Mouse (Mus musculus) limb, embryonic 11.5 days (tissue): Measurements from ENCODE around the gene Hmgcr. TPM values are rescaled to one million over a fixed set of nuclear protein-coding genes. Genes with fewer than 3 reads are reported as not detected.

Experiments
- ATAC-seq: fragments of 200-750 bp; cut with Nextera tagmentation; 2 replicates; pipeline ENCODE4 v1.8.0; 2017; ENCODE audit warnings: low read depth; ENCODE audit not compliant: insufficient number of reproducible peaks, low FRiP score, low TSS enrichment
- DNase-seq: peaks from one replicate; pipeline ENCODE4 v3.0.0-alpha.2; 2015; ENCODE audit warnings: low spot score
- H3K27ac ChIP-seq: fragments of 300-500 bp; sonication (generic); replicated peaks from 2 replicates; pipeline ENCODE4 v1.5.1; 2014; ENCODE audit warnings: low read depth, mild to moderate bottlenecking, low read length
- H3K27me3 ChIP-seq: fragments of 300-500 bp; sonication (generic); 2 replicates; pipeline ENCODE4 v1.6.1; 2014; ENCODE audit warnings: mild to moderate bottlenecking, low read length, mixed read lengths; ENCODE audit not compliant: control insufficient read depth, insufficient read depth
- H3K36me3 ChIP-seq: fragments of 300-500 bp; sonication (generic); 2 replicates; pipeline ENCODE4 v1.6.1; 2014; ENCODE audit warnings: mild to moderate bottlenecking, low read length, moderate library complexity, mixed read lengths; ENCODE audit not compliant: control insufficient read depth, insufficient read depth
- H3K4me1 ChIP-seq: fragments of 300-500 bp; sonication (generic); 2 replicates; pipeline ENCODE4 v1.6.1; 2014; ENCODE audit warnings: low read length, mixed read lengths; ENCODE audit not compliant: control insufficient read depth, insufficient read depth
- H3K4me2 ChIP-seq: fragments of 300-500 bp; sonication (generic); 2 replicates; pipeline ENCODE4 v1.6.1; 2014; ENCODE audit warnings: low read depth, mild to moderate bottlenecking, moderate library complexity; ENCODE audit not compliant: severe bottlenecking
- H3K4me3 ChIP-seq: fragments of 300-500 bp; sonication (generic); 2 replicates; pipeline ENCODE4 v1.5.1; 2014; ENCODE audit warnings: low read depth, low read length
- H3K9ac ChIP-seq: fragments of 300-500 bp; sonication (generic); 2 replicates; pipeline ENCODE4 v1.6.1; 2014; ENCODE audit warnings: mild to moderate bottlenecking, low read length
- H3K9me3 ChIP-seq: fragments of 300-500 bp; sonication (generic); 2 replicates; pipeline ENCODE4 v1.6.1; 2016; ENCODE audit warnings: low read length; ENCODE audit not compliant: control insufficient read depth
- WGBS: fragments of 180-500 bp; shearing (Covaris S2); extraction: QIAGEN DNeasy Blood & Tissue Kit; methylation state at CpG from one replicate; pipeline ENCODE4 v1.1.7; 2014; 5-methylcytosine and 5-hydroxymethylcytosine counted together
- polyA plus RNA-seq: library from polyadenylated mRNA; unstranded; fragments of >200 nt; fragmentation: Nextera tagmentation; extraction: Ambion mirVana; gene quantifications from 2 replicates; pipeline ENCODE4 v1.2.1, GENCODE M21; 2014

Gene Hmgcr
- polyA plus RNA-seq, 1 experiment from 2014 or later = 132 TPM

GRCm38 (mm10) chr13:96660095-96660860 is 10.5 kb downstream of the Hmgcr start:
- no peak overlapping the region for H3K4me3 ChIP-seq
- no peaks in the 10 kb centered on the region for H3K4me1 ChIP-seq
- no peak overlapping the region for H3K4me2 ChIP-seq
- WGBS = 86% methylated on average over 10 of the region's 10 CpGs
- H3K27me3 ChIP-seq = no peaks in the 10 kb centered on the region
- ATAC-seq = no peak
- no peak overlapping the region for H3K9ac ChIP-seq
- DNase-seq = no peak
- peaks cover 40% of the 10 kb centered on the region for H3K36me3 ChIP-seq
- H3K9me3 ChIP-seq = no peaks in the 10 kb centered on the region
- H3K27ac ChIP-seq = no peak overlapping the region

DNA sequence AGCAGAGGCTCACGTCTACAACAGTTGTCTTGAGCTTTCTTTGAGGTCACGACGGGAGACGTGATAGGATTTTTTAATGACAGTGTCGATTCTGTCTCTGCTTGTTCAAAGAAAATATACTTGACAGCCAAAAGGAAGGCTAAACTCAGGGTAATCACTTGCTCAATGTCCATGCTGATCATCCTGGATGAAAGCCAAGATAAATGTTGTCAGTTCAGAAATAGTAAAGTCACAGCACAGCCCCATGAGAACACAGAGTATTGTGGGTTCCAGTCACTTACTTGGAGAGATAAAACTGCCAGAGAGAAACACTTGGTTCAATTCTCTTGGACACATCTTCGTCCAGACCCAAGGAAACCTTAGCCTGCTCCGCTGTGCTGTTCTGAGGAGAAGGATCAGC is 11.8 kb downstream of the Hmgcr start:
- ATAC-seq = no peak
- WGBS = 92% methylated on average over 7 of the region's 7 CpGs

DNA sequence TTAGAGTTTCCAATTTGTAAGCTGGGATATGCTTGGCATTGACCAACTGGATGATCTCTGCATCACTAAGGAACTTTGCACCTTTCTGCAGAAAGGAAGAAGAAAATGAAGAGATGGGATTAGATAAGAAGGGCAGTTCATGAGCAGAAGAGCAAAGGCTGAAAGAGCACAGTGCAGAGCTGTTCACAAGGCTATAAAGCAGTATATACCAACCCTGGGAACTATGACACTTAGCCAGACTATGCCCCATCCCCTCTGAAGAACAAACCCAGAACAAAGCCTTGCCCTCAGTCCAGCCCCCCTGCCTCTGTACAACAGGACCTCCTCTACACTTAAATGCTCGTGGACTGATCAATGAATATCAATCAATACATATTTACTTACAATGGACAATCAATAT is 14.1 kb downstream of the Hmgcr start:
- Histone ChIP-seq H3K4me2 (no peak overlapping the region), H3K4me1 (no peaks in the 10 kb centered on the region), H3K27me3 (no peaks in the 10 kb centered on the region), H3K9me3 (no peaks in the 10 kb centered on the region), H3K9ac (no peak overlapping the region), H3K27ac (no peak overlapping the region), H3K36me3 (peaks cover 43% of the 10 kb centered on the region), H3K4me3 (no peak overlapping the region)
- 79% methylated on average over 1 of the region's 1 CpGs for WGBS
- ATAC-seq (no peak), DNase-seq (no peak)

More for the DNA sequence above, 11.8 kb downstream of the Hmgcr start:
- Histone ChIP-seq H3K27ac (no peak overlapping the region), H3K27me3 (no peaks in the 10 kb centered on the region), H3K9me3 (no peaks in the 10 kb centered on the region), H3K36me3 (peaks cover 42% of the 10 kb centered on the region), H3K4me1 (no peaks in the 10 kb centered on the region), H3K9ac (no peak overlapping the region), H3K4me2 (no peak overlapping the region), H3K4me3 (no peak overlapping the region)
- no peak for DNase-seq

- DNase-seq (no peak), ATAC-seq (no peak)
- H3K27ac ChIP-seq = no peak overlapping the region
- H3K9me3 ChIP-seq = no peaks in the 10 kb centered on the region
- H3K4me2 ChIP-seq = no peak overlapping the region
- H3K4me1 ChIP-seq = no peaks in the 10 kb centered on the region
- no peak overlapping the region for H3K9ac ChIP-seq
- no peak overlapping the region for H3K4me3 ChIP-seq
- H3K36me3 ChIP-seq = peaks cover 42% of the 10 kb centered on the region
- 95% methylated on average over 9 of the region's 9 CpGs for WGBS
- H3K27me3 ChIP-seq = no peaks in the 10 kb centered on the region
These were observed 17.7 kb downstream of the Hmgcr start for GRCm38 (mm10) chr13:96653041-96653440.

DNA sequence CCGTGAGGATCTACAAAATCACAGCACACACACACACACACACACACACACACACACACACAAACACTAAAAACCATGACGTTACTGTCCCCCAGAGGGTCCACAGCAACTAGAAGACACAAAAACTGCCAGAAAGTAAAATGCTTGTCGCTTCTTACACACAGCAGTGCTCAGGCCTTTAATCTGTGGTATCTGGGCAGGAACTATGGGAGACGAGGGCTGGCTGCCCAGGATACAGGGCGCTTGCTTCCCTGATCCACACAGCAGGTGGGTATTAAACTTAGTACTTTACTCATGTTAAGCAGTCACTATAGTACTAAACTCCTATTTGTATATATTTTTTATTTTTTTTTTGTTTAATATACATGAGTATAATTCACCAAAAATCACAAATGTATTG is 24.9 kb downstream of the Hmgcr start:
- no peak overlapping the region for H3K27ac ChIP-seq
- H3K4me3 ChIP-seq = no peak overlapping the region
- H3K9ac ChIP-seq = no peak overlapping the region
- no peaks in the 10 kb centered on the region for H3K4me1 ChIP-seq
- ATAC-seq (no peak), DNase-seq (no peak)
- H3K27me3 ChIP-seq = no peaks in the 10 kb centered on the region
- WGBS = 66% methylated on average over 5 of the region's 5 CpGs
- peaks cover 6% of the 10 kb centered on the region for H3K36me3 ChIP-seq
- H3K4me2 ChIP-seq = no peak overlapping the region
- no peaks in the 10 kb centered on the region for H3K9me3 ChIP-seq

GRCm38 (mm10) chr13:96644168-96644567 is 26.6 kb downstream of the Hmgcr start:
- Histone ChIP-seq H3K27ac (no peak overlapping the region), H3K27me3 (no peaks in the 10 kb centered on the region), H3K4me2 (no peak overlapping the region), H3K36me3 (no peaks in the 10 kb centered on the region), H3K4me3 (no peak overlapping the region), H3K9me3 (no peaks in the 10 kb centered on the region), H3K9ac (no peak overlapping the region), H3K4me1 (no peaks in the 10 kb centered on the region)
- no peak for ATAC-seq
- DNase-seq = no peak
- 85% methylated on average over 2 of the region's 2 CpGs for WGBS

DNA sequence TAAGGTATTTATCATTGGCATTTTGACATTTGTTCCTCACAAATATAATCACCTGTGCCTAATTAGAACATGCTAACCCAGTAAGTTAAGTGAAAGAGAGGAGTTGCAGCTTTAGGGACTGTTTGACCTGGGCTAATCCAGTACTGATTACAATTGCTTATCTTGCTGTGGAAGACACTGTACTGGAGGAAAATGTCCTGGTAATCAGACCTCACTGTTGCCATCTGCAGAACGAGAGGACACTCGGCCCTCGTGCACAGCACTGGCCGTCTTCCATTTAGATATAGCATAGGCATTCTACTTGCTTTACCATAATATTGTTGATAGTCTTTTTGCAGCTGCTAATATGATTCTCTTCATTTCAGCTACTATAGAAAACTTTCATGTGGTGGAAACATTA is 40.3 kb downstream of the Hmgcr start:
- Histone ChIP-seq H3K4me1 (no peaks in the 10 kb centered on the region), H3K4me3 (no peak overlapping the region), H3K27me3 (no peaks in the 10 kb centered on the region), H3K4me2 (no peak overlapping the region), H3K9ac (no peak overlapping the region), H3K27ac (no peak overlapping the region), H3K36me3 (peaks cover 7% of the 10 kb centered on the region; the same call in 1 of the 2 replicates), H3K9me3 (no peaks in the 10 kb centered on the region)
- 91% methylated on average over 4 of the region's 4 CpGs for WGBS
- DNase-seq (no peak), ATAC-seq (no peak)

GRCm38 (mm10) chr13:96620891-96621290 is 49.8 kb downstream of the Hmgcr start:
- no peak for DNase-seq
- no peak overlapping the region for H3K4me2 ChIP-seq
- H3K4me3 ChIP-seq = no peak overlapping the region
- 89% methylated on average over 1 of the region's 1 CpGs for WGBS
- H3K9ac ChIP-seq = no peak overlapping the region
- H3K4me1 ChIP-seq = no peaks in the 10 kb centered on the region
- ATAC-seq = no peak
- H3K27me3 ChIP-seq = no peaks in the 10 kb centered on the region
- H3K27ac ChIP-seq = no peak overlapping the region
- no peaks in the 10 kb centered on the region for H3K36me3 ChIP-seq
- H3K9me3 ChIP-seq = no peaks in the 10 kb centered on the region

GRCm38 (mm10) chr13:96614615-96615014 is 56.1 kb downstream of the Hmgcr start:
- no peak overlapping the region for H3K4me2 ChIP-seq
- WGBS = 86% methylated on average over 3 of the region's 3 CpGs
- ATAC-seq (no peak), DNase-seq (no peak)
- no peaks in the 10 kb centered on the region for H3K4me1 ChIP-seq
- no peaks in the 10 kb centered on the region for H3K9me3 ChIP-seq
- no peak overlapping the region for H3K4me3 ChIP-seq
- H3K36me3 ChIP-seq = no peaks in the 10 kb centered on the region; the same call in 1 of the 2 replicates
- H3K9ac ChIP-seq = no peak overlapping the region
- H3K27ac ChIP-seq = no peak overlapping the region
- no peaks in the 10 kb centered on the region for H3K27me3 ChIP-seq
